14 mouse cellular contexts compared by ENCODE assay signal in the genomic region with DNA sequence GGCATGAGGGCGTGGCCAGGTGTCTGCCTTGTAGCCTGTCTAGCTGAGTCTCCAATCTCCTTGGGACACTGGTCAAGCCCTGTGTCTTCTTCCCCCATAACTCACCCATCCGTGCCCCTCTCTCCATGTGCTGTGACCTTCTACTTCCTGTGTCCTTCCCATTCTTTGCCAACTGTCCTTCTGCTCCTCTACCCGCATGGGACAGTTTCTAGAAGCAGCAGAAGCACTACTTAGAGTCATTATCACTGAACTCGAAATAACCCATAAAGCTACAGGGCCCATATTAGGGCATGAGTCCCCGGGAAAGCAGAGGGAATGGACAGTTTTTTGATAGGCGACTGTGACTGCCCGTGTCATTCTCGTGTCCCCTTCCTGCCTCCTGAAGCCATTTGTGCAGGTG.
"Had no signal": no experiment of that assay in that cellular context is flagged by ENCODE, and none has a peak within 500 bp of the region (broad histone marks: within the 10 kb centered on the region; RNA-seq: fewer than 3 reads in every experiment).

No protein-coding gene starts in this region.

- ATAC-seq: liver, embryonic 12.5 days had no signal

- H3K36me3 ChIP-seq: limb, embryonic 15.5 days; liver, embryonic 12.5 days had no signal

- H3K9ac ChIP-seq: limb, embryonic 15.5 days; liver, embryonic 12.5 days; lung, embryonic 14.5 days had no signal

- H3K4me3 ChIP-seq: limb, embryonic 15.5 days; liver, embryonic 12.5 days; midbrain, embryonic 10.5 days; myocyte had no signal

- DNase-seq: kidney, postnatal 36 days; layer of hippocampus, adult 9-11 months; layer of hippocampus, postnatal 36 days; lung, embryonic 14.5 days; lung, postnatal 10 days; lung, postnatal 4 days; right cerebral cortex, postnatal 4 days; spleen, adult 18-20 months; thymus, adult 18-20 months; thymus, postnatal 14 days had no signal

- H3K4me2 ChIP-seq: limb, embryonic 15.5 days; liver, embryonic 12.5 days; lung, embryonic 14.5 days had no signal

- H3K27ac ChIP-seq: limb, embryonic 15.5 days; liver, embryonic 12.5 days; midbrain, embryonic 10.5 days had no signal

- H3K9me3 ChIP-seq: limb, embryonic 15.5 days; liver, embryonic 12.5 days; midbrain, embryonic 10.5 days had no signal
